Mouse (Mus musculus) CD4-positive, CD25-positive, alpha-beta regulatory T cell, adult 4 months (primary cell): ENCODE data around the gene 4930447C04Rik. TPM values are rescaled to one million over a fixed set of nuclear protein-coding genes. Genes with fewer than 3 reads are reported as not detected.
A peak's percentile ranks its signal among the peaks of the same experiment; 100 is the strongest.

Experiments used
- ATAC-seq: one replicate; pipeline ENCODE4 v1.8.0; 2017
- polyA plus RNA-seq, 2 experiments: library from polyadenylated mRNA; unstranded; fragments of 100-300 nt; shearing (Covaris generic); gene quantifications; one replicate each; pipeline ENCODE4 v1.2.1; 2017

4930447C04Rik gene
- polyA plus RNA-seq, 2 experiments from 2014 or later: 0.42 TPM; not detected in 1

DNA sequence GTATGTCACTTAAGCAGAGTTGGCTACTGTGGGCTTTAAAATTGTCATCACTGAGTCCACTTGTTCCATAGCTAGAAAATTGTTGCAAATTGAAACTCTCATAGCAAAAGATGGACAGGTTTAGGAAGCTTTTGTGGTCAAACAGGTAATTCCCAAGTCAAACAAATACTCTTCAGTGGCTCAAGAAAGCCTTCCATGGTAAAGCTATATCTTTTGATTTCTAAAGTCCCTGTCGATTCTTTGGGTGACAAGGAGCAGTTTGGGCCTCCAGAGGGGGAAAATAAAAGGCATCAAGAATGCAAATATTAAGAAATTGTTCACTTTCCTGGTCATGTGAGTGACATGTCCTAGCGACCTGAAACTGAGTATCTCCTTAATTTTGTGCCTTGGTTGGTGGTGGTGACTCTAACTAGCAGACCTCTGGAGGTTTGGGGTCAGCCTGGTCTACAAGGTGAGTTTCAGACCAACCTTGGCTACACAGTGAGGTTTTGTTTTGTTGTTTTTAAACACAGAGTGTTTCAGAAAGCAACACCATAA lies 3.1 kb upstream of the 4930447C04Rik start:
- no peak for ATAC-seq

- no peak for ATAC-seq
Observed at GRCm38 (mm10) chr12:72942171-72942570, 1.6 kb upstream of the 4930447C04Rik start.

- ATAC-seq: no peak
Observed at GRCm38 (mm10) chr12:72941398-72942051, 951 bp upstream of the 4930447C04Rik start.

DNA sequence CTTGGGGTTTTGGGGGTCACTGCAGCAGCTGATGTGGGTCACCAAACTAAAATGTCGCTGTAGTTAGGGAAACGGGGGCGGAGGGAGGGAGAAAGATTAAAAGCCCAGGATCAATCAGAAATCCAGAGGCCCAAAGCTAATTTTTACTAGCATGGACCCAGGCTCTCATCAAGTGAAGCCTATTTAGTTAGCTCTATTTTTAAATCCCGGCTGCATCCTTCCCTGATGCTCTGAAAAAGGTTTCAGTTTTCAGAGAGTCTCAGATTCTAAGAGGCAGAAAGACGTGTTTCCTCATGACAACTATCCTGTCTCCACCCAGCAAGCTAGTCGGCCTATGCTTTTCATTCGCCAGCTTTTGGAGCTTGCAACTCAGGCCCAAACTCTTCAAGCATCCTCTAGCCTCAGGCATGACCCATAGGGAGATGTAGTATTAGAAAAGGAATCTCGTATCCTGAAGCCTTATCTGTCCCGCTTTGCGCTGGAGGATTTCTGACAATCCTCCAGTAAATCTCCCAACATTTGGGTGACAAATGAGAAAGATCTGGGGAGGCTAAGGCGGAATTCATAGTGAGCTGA lies 336 bp upstream of the 4930447C04Rik start:
- ATAC-seq: no peak

- no peak for ATAC-seq
Observed at GRCm38 (mm10) chr12:72939616-72940015, 958 bp downstream of the 4930447C04Rik start, which contains the start of gene Six6. Gene Six6 (plus strand): TSS chr12:72939892.

DNA sequence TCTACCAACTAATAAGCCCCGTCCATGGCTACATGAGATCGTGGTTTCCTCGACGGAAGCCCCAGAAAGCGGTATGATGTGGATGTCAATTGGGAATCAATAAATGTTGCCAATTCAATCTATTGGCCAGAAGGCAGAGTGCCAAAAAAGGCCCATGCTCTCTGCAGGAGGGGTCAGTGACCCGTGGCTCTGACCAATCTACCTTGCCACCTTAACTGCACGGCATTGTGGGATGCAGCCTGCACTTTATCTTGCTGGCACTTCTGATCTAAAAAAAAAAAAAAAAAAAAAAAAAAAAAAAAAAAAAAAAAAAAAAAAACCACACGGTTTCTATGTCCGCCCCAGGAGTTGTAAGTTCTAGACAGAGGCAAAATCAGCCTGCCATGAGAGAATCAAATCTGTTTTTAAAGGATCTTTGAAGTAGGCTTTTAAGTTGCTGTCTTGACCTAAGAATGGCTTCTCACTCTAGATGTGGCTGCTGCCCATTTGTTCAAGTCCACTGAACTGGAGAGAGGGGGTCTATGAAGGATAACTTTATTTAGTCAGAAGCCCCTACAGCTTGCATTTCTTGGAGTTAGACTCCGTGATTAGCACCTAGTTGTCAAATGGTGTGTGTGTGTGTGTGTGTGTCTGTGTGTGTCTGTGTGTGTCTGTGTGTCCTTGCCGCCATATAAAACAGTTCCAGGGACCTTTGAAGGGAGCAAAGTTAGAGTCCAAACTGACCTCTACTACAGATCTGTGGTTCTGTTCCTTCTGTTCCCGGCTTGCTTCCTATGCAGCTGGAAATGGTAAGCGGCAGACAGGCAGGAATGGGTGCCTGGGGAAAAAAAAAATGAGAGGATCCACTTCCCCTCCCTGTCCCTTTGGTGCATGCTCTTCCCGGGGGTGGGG lies 1.7 kb downstream of the 4930447C04Rik start:
- no peak for ATAC-seq

DNA sequence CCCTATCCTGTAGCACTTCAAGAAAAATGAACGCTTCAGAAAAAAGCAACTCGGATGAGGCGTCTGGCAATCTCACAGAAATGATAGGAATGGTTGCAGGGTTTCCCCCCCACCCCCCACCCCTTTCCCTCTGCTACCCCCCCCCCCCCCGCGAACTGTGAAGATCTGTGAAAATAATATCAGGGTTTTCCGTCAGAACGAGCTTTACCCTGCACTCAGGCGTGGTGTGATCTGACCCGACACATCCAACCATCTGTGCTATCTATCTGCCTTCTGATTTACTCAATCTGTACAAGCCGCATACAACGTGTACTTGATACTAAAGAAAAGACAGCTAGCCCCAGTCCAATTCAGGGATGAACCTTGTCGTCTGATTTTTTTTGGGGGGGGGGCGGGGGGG lies 2.4 kb downstream of the 4930447C04Rik start:
- no peak for ATAC-seq

- no peak for ATAC-seq
Observed at GRCm38 (mm10) chr12:72937537-72938120, 2.9 kb downstream of the 4930447C04Rik start.

DNA sequence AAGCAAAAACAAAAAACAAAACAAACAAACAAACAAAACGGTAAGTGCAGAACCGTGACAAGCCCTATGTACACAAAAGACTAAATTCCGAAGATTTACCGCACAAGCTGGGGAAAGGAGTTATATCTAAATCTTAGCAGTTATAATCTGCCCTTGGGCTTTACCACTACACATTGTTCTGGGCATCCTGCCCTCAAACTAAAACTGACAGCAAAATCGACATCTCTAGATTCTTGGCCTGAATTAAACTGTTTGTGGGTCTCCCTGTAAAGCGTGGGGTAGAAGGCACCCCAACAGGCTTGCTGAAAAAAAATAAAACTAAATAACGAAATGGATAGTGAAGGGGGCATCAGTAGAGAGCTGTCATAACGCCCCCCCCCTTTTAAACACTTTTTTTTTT lies 3.8 kb downstream of the 4930447C04Rik start:
- no peak for ATAC-seq

DNA sequence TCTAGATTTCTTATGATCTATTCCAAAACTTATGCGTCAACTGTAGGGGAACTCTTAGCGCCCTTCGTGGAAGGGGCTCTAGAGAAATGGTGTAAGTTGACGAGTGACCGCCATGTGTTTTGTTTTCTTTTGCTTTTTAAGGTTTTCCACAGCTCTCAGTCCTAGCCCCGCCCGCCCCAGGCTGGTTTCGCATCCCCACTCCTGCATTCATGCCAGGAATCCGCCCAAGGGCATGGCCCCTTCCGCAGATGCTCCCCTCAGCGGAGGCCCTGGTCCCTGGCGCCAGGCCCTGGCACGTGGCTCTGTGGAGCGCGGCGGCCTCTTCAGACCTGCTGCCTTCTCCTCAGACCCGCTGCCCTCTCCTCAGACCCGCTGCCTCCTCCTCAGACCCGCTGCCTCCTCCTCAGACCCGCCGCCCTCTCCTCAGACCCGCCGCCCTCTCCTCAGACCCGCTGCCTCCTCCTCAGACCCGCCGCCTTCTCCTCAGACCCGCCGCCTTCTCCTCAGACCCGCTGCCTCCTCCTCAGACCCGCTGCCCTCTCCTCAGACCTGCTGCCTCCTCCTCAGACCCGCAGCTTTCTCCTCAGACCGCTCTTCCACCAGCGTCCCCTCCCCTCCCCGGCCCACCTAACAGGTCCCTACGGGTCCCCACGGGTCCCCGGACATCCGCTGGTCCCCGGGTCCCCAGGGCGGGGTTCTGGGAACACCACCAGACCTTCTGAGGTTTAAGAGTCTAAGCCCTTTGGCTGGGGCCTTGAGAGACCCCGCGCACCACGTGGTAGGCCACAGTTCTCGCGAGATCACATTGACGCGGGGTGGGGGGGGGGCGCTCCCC lies 23.2 kb downstream of the 4930447C04Rik start:
- ATAC-seq: no peak

DNA sequence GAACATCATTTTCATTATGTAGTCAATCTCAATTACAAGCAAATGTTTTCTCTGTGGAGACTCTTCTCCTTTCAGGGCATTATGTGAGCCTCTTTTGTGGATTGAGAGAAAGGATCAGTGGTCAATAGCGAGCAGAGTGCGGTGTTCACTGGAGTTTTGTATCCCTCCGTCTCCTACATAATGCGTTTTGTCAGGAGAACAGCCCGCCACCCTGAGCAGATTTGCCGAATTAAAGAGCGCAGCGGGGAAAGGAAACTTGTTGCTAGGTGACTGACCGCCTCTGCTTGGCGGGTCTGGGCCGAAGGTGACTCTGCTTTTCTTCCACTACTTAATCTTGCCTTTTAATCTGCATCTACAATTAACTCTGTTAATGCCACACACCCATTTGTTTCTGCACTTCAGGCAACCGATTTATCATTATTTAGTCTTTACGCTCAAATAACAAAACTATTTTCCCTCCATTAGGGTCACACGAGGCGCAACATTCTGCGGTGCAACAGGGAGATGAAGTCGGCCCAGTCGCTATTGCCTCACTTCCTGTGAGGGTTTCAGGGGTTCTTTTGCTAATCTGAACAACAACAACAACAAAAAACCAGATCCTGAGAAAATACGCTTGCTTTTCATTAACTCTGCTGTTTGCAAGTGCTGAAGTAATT lies 86.1 kb downstream of the 4930447C04Rik start:
- no peak for ATAC-seq

- no peak for ATAC-seq
Observed at GRCm38 (mm10) chr12:72853406-72854076, 87.0 kb downstream of the 4930447C04Rik start.

GRCm38 (mm10) chr12:72852264-72852663 lies 88.3 kb downstream of the 4930447C04Rik start:
- no peak for ATAC-seq

GRCm38 (mm10) chr12:72850146-72850545 lies 90.4 kb downstream of the 4930447C04Rik start:
- ATAC-seq: no peak

GRCm38 (mm10) chr12:72847725-72848124 lies 92.8 kb downstream of the 4930447C04Rik start:
- ATAC-seq: no peak

GRCm38 (mm10) chr12:72845946-72846345 lies 94.6 kb downstream of the 4930447C04Rik start:
- no peak for ATAC-seq

DNA sequence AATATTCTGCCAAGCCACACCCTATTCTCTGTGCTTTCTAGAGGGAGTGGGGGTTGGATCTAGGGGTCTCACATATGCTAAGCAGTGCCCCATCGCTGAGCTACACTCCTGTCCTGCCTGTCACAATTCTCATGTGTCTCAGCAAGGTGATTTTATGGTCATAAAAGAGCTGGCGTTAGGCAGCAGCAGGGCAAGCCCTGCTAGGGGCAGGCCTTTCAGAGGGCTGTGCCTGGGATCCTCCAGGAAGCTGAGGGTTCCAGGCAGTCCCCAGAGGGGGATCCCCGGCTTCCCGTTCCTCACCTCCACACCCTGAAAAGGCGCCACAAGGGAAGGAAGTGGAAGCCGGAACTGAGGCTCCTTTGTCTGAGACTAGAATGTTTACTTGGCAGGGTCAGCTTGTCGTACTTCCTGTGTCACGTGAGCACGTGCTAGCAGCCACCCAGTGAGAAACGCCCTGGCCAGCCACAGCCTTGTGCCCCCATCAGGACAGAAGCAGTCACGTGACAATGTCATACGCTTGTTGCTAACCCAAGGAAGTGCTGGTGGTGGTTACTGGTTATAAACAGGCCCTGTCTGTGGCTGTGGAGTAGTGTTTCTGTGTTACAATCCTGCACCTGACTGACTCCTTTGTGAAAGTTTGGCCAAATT lies 96.5 kb downstream of the 4930447C04Rik start:
- ATAC-seq: peak; percentile 96

- no peak for ATAC-seq
Observed at GRCm38 (mm10) chr12:72843555-72843954, 97.0 kb downstream of the 4930447C04Rik start.

GRCm38 (mm10) chr12:72843135-72843534 lies 97.4 kb downstream of the 4930447C04Rik start:
- ATAC-seq: no peak

DNA sequence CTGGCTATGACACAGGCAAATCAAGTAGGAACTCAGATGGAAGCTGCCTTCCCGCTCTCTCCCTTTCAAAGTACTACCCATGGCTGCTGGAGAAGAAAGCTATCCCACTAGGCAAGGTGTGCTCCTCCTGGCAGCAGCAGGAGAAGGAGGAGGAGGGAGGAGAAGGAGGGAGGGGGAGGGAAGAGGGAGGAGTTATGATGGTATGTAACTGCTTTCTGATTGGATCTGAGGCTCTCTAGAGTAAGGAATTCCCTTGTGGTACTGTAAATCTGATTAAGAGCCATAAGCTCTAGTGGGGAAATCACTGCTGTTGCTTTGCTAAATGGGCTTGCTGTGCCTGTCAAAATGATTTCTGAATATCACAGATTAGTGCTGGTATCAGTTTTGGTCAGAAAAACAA lies 99.1 kb downstream of the 4930447C04Rik start:
- no peak for ATAC-seq
